Mouse (Mus musculus) ES-E14 (cell line): ENCODE results near the gene Rapgef2.

Experiments used
- HCFC1 ChIP-seq: IDR thresholded peaks from 2 replicates; pipeline ENCODE4 v1.6.1; 2012; ENCODE audit warnings: low read length, inconsistent platforms, borderline replicate concordance; ENCODE audit not compliant: insufficient read depth
- MAFK ChIP-seq: IDR thresholded peaks from 2 replicates; pipeline ENCODE4 v1.6.1; 2014; ENCODE audit warnings: mild to moderate bottlenecking, low read depth, low read length, inconsistent platforms; ENCODE audit not compliant: insufficient read depth
- ZNF384 ChIP-seq: IDR thresholded peaks from 2 replicates; pipeline ENCODE4 v1.6.1; 2012; ENCODE audit warnings: low read depth, low read length, inconsistent platforms

- no peak for TF ChIP-seq ZNF384
- no peak for TF ChIP-seq HCFC1
- TF ChIP-seq MAFK = no peak
Measured at GRCm38 (mm10) chr3:79119983-79120382, 166.3 kb downstream of the Rapgef2 start.
